Mouse (Mus musculus) C2C12 (cell line): ENCODE measurements around the gene Pdzrn3.

Experiments
- CEBPB ChIP-seq: IDR thresholded peaks from one replicate; pipeline ENCODE4 v1.6.1; 2011; ENCODE audit warnings: low read depth, mild to moderate bottlenecking, control low read depth, moderate library complexity
- CTCF ChIP-seq: IDR thresholded peaks from one replicate; pipeline ENCODE4 v1.5.1; 2011; ENCODE audit not compliant: control insufficient read depth, insufficient read depth, insufficient read length
- MAX ChIP-seq: IDR thresholded peaks from one replicate; pipeline ENCODE4 v1.6.1; 2011; ENCODE audit warnings: mild to moderate bottlenecking, control low read depth
- MYOD1 ChIP-seq: IDR thresholded peaks from one replicate; pipeline ENCODE4 v1.6.1; 2011; ENCODE audit warnings: low read depth; ENCODE audit not compliant: control insufficient read depth, insufficient read length
- MYOG ChIP-seq: IDR thresholded peaks from one replicate; pipeline ENCODE4 v1.6.1; 2011; ENCODE audit not compliant: control insufficient read depth, insufficient read length; ENCODE audit errors: extremely low read depth
- USF1 ChIP-seq: IDR thresholded peaks from one replicate; pipeline ENCODE4 v1.6.1; 2011; ENCODE audit warnings: low read depth, mild to moderate bottlenecking, control low read depth, moderate library complexity

DNA sequence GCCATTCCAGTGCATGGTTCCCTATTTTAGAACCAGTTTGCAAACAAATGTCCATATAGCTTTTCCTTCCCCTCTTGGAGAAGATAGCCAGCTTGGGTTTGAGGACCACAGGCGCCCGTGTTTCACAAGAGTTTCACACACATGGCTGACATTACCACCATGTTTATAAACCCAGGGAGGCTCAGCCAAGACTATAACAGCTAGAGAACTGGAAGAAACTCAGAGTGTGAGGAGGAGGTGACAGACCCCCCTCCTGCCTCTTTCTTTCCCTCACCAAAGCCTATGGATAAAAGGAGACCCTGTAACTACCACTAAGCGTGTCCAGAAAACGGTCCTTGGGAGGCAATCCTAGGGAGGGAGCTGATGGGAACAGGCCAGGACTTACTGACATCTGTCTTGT, 159.5 kb downstream of the Pdzrn3 start:
- TF ChIP-seq CTCF = no peak
- TF ChIP-seq MYOD1 = no peak
- no peak for TF ChIP-seq MAX
- TF ChIP-seq CEBPB = no peak
- no peak for TF ChIP-seq USF1
- TF ChIP-seq MYOG = no peak
